Comparison of ENCODE assay signal across 27 mouse cellular contexts in the genomic region with DNA sequence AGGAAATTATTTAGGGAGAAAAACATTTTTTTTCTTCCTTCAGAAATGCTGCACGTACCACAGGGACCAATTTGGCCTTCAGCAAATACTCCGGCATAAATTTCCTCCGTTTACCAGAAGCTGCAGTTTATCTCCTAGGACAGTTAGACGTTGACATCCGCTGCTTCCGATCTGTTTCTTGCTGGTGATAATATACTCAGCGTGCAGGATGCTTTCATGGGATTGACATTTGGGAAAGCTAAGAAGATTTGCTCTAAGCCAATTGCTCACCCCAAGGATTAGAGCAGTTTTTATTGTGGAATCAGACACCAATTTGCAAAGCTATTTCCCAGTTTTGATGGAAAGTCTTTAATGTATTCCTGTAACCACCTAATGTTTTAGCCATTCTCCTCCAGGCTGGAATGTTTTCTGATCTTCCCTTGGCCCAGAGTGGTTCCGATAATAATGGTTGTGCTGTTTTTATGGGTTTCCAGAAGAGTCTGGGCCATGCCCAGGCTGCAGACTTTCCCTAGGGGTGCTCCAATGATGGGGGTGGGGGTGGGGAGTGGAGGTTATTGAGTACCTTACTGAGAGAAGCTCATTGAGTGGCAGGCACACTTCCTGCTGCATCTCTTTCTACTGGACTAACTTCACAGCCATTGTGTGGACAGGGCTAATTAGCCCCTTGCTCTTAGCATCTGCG. TPM values are rescaled to one million over a fixed set of nuclear protein-coding genes. Genes with fewer than 3 reads are reported as not detected.
DNase-seq lines count a peak whose midpoint lies in the region; ATAC-seq and TF ChIP-seq lines count a peak whose summit lies in the region.
"Had no signal": no experiment of that assay in that cellular context is flagged by ENCODE, and none has a peak within 500 bp of the region (broad histone marks: within the 10 kb centered on the region; RNA-seq: fewer than 3 reads in every experiment).

No protein-coding gene starts in this region.

- no peak overlapping the region for H3K4me3 ChIP-seq in forebrain, postnatal 0 days (ENCODE audit: low read depth, low read length)
- H3K4me3 ChIP-seq in forebrain, embryonic 16.5 days (replicated peaks; ENCODE audit: low read length), result no peak overlapping the region
- H3K4me3 ChIP-seq in neural tube, embryonic 13.5 days, result no peak overlapping the region
- H3K4me3 ChIP-seq in neural tube, embryonic 15.5 days (replicated peaks), result no peak overlapping the region
- H3K4me3 ChIP-seq in midbrain, embryonic 14.5 days (replicated peaks; ENCODE audit: low read depth, low read length), result no peak overlapping the region
- H3K4me3 ChIP-seq: forebrain, embryonic 15.5 days; heart, embryonic 13.5 days; limb, embryonic 13.5 days had no signal

- H3K9me3 ChIP-seq in forebrain, postnatal 0 days (ENCODE audit: low read length), result no peaks in the 10 kb centered on the region
- no peaks in the 10 kb centered on the region for H3K9me3 ChIP-seq in forebrain, embryonic 16.5 days (ENCODE audit: control insufficient read depth, low read length)
- H3K9me3 ChIP-seq in neural tube, embryonic 13.5 days, result no peaks in the 10 kb centered on the region
- no peaks in the 10 kb centered on the region for H3K9me3 ChIP-seq in neural tube, embryonic 15.5 days (replicated peaks)
- no peaks in the 10 kb centered on the region for H3K9me3 ChIP-seq in midbrain, embryonic 14.5 days (ENCODE audit: control insufficient read depth, low read length)
- H3K9me3 ChIP-seq: forebrain, embryonic 15.5 days; heart, embryonic 13.5 days; limb, embryonic 13.5 days had no signal

- H3K27ac ChIP-seq in forebrain, postnatal 0 days (ENCODE audit: low read depth, low read length), result no peak overlapping the region
- H3K27ac ChIP-seq in forebrain, embryonic 16.5 days (ENCODE audit: low read length), result no peak overlapping the region
- H3K27ac ChIP-seq in neural tube, embryonic 13.5 days (replicated peaks), result peak overlapping the region; percentile 28; the same call in 1 of the 2 replicates
- no peak overlapping the region for H3K27ac ChIP-seq in neural tube, embryonic 15.5 days (replicated peaks)
- H3K27ac ChIP-seq in midbrain, embryonic 14.5 days (replicated peaks; ENCODE audit: low read depth, low read length), result peak overlapping the region; percentile 52
- H3K27ac ChIP-seq: forebrain, embryonic 15.5 days; limb, embryonic 13.5 days; stomach, postnatal 0 days had no signal

- no peak for TF ChIP-seq POLR2A in brain, embryonic 14.5 days (IDR thresholded peaks at IDR 0.05; ENCODE audit: borderline replicate concordance, extremely low read depth, insufficient read depth, insufficient read length, poor library complexity, severe bottlenecking)

- 43% methylated on average over 9 of the region's 9 CpGs for WGBS in forebrain, postnatal 0 days
- 49% methylated on average over 9 of the region's 9 CpGs for WGBS in forebrain, embryonic 16.5 days
- WGBS in neural tube, embryonic 13.5 days, result 46% methylated on average over 9 of the region's 9 CpGs
- WGBS in neural tube, embryonic 15.5 days, result 38% methylated on average over 9 of the region's 9 CpGs
- WGBS in midbrain, embryonic 14.5 days, result 26% methylated on average over 9 of the region's 9 CpGs

- no peak overlapping the region for H3K9ac ChIP-seq in forebrain, postnatal 0 days
- no peak overlapping the region for H3K9ac ChIP-seq in forebrain, embryonic 16.5 days (replicated peaks; ENCODE audit: low read depth, low read length)
- no peak overlapping the region for H3K9ac ChIP-seq in neural tube, embryonic 13.5 days
- H3K9ac ChIP-seq in neural tube, embryonic 15.5 days (replicated peaks), result no peak overlapping the region
- H3K9ac ChIP-seq in midbrain, embryonic 14.5 days (replicated peaks; ENCODE audit: low read length), result no peak overlapping the region
- H3K9ac ChIP-seq: forebrain, embryonic 15.5 days; heart, embryonic 13.5 days; limb, embryonic 13.5 days; liver, postnatal 0 days had no signal

- H3K4me1 ChIP-seq in forebrain, postnatal 0 days (ENCODE audit: insufficient read depth), result peaks cover 5% of the 10 kb centered on the region; the same call in 1 of the 2 replicates
- peaks cover 3% of the 10 kb centered on the region; the same call in 1 of the 2 replicates for H3K4me1 ChIP-seq in forebrain, embryonic 16.5 days (replicated peaks; ENCODE audit: control insufficient read depth, insufficient read depth, low read length)
- H3K4me1 ChIP-seq in neural tube, embryonic 13.5 days (replicated peaks), result peaks cover 9% of the 10 kb centered on the region; the same call in 1 of the 2 replicates
- H3K4me1 ChIP-seq in neural tube, embryonic 15.5 days, result peaks cover 8% of the 10 kb centered on the region
- H3K4me1 ChIP-seq in midbrain, embryonic 14.5 days (ENCODE audit: control insufficient read depth, insufficient read depth, low read length), result peaks cover 15% of the 10 kb centered on the region
- H3K4me1 ChIP-seq: forebrain, embryonic 15.5 days had no signal

- no peaks in the 10 kb centered on the region for H3K27me3 ChIP-seq in forebrain, postnatal 0 days (ENCODE audit: insufficient read depth, low read length)
- H3K27me3 ChIP-seq in forebrain, embryonic 16.5 days (replicated peaks; ENCODE audit: control insufficient read depth, insufficient read depth, low read length), result no peaks in the 10 kb centered on the region
- H3K27me3 ChIP-seq in neural tube, embryonic 13.5 days, result no peaks in the 10 kb centered on the region
- H3K27me3 ChIP-seq in neural tube, embryonic 15.5 days (replicated peaks), result no peaks in the 10 kb centered on the region
- H3K27me3 ChIP-seq in midbrain, embryonic 14.5 days (ENCODE audit: control insufficient read depth, insufficient read depth, low read length), result no peaks in the 10 kb centered on the region
- H3K27me3 ChIP-seq: forebrain, embryonic 15.5 days; heart, embryonic 13.5 days; limb, embryonic 13.5 days; Patski had no signal

- H3K36me3 ChIP-seq in forebrain, postnatal 0 days (ENCODE audit: insufficient read depth), result no peaks in the 10 kb centered on the region
- H3K36me3 ChIP-seq in forebrain, embryonic 16.5 days (ENCODE audit: control insufficient read depth, insufficient read depth), result no peaks in the 10 kb centered on the region
- no peaks in the 10 kb centered on the region for H3K36me3 ChIP-seq in neural tube, embryonic 13.5 days
- H3K36me3 ChIP-seq in neural tube, embryonic 15.5 days, result no peaks in the 10 kb centered on the region
- H3K36me3 ChIP-seq in midbrain, embryonic 14.5 days (ENCODE audit: control insufficient read depth, insufficient read depth, low read length), result no peaks in the 10 kb centered on the region
- H3K36me3 ChIP-seq: forebrain, embryonic 15.5 days; heart, embryonic 13.5 days; limb, embryonic 13.5 days had no signal

- peak; percentile 29 for DNase-seq in forebrain, postnatal 0 days
- peak; percentile 73 for DNase-seq in brain, embryonic 14.5 days (ENCODE audit: low read depth)
- peak; percentile 67 for DNase-seq in midbrain, embryonic 14.5 days
- no peak for DNase-seq in spleen, adult 12 weeks (ENCODE audit: low spot score)
- DNase-seq: adrenal gland, postnatal 10 days; cerebellum, adult 11-12 months; cerebellum, postnatal 14 days; heart, postnatal 10 days; kidney, adult 8-10 months; kidney, postnatal 10 days; liver, postnatal 0 days; lung, postnatal 36 days; right cerebral cortex, postnatal 25 days; thymus, adult 18-20 months; thymus, postnatal 25 days had no signal

- no peak for ATAC-seq in forebrain, postnatal 0 days
- no peak for ATAC-seq in forebrain, embryonic 16.5 days
- ATAC-seq in neural tube, embryonic 13.5 days (ENCODE audit: low read depth), result peak; percentile 27; the same call in 1 of the 2 replicates
- ATAC-seq in neural tube, embryonic 15.5 days (ENCODE audit: low FRiP score), result no peak
- ATAC-seq in midbrain, embryonic 14.5 days (ENCODE audit: low FRiP score, low TSS enrichment), result peak; percentile 14; the same call in 1 of the 2 replicates
- ATAC-seq in CD4-positive, CD25-positive, alpha-beta regulatory T cell, adult 4 months, result no peak
- ATAC-seq: forebrain, embryonic 15.5 days; hindbrain, embryonic 16.5 days; intestine, embryonic 16.5 days; liver, postnatal 0 days; Patski had no signal

- H3K4me2 ChIP-seq in forebrain, postnatal 0 days (ENCODE audit: low read depth), result no peak overlapping the region
- no peak overlapping the region for H3K4me2 ChIP-seq in forebrain, embryonic 16.5 days (ENCODE audit: low read length)
- H3K4me2 ChIP-seq in neural tube, embryonic 13.5 days, result no peak overlapping the region
- H3K4me2 ChIP-seq in neural tube, embryonic 15.5 days, result no peak overlapping the region
- H3K4me2 ChIP-seq in midbrain, embryonic 14.5 days (ENCODE audit: low read length), result no peak overlapping the region
- H3K4me2 ChIP-seq: forebrain, embryonic 15.5 days; heart, embryonic 13.5 days; limb, embryonic 13.5 days; liver, embryonic 11.5 days had no signal

- TF ChIP-seq CTCF in forebrain, postnatal 0 days (IDR thresholded peaks at IDR 0.05; ENCODE audit: low read depth), result no peak
- TF ChIP-seq CTCF in brain, embryonic 14.5 days (IDR thresholded peaks at IDR 0.05; ENCODE audit: borderline replicate concordance, extremely low read depth, insufficient read depth, insufficient read length), result no peak

RNA-seq across cellular contexts. Expression of a gene that starts 52.1 kb away (rescaled TPM):
- 33.9 and 49.3 TPM in 2 replicates for total RNA-seq in forebrain, postnatal 0 days (2014; rRNA removed)
- 79.1 and 117 TPM in 2 replicates for polyA plus RNA-seq in forebrain, postnatal 0 days (2015; fragmentation: Nextera tagmentation; extraction: Ambion mirVana)
- 49.6 and 68.2 TPM in 2 replicates for polyA plus RNA-seq in forebrain, embryonic 16.5 days (2015; fragmentation: Nextera tagmentation; extraction: Ambion mirVana)
- 68.9 and 85.0 TPM in 2 replicates for polyA plus RNA-seq in neural tube, embryonic 13.5 days (2015; fragmentation: Nextera tagmentation; extraction: Ambion mirVana)
- polyA plus RNA-seq in neural tube, embryonic 15.5 days (2015; fragmentation: Nextera tagmentation; extraction: Ambion mirVana), result 60.2 and 69.7 TPM in 2 replicates
- 41.7 and 67.5 TPM in 2 replicates for polyA plus RNA-seq in brain, embryonic 14.5 days (2012; rRNA removed)
- polyA plus RNA-seq in midbrain, embryonic 14.5 days (2014; fragmentation: Nextera tagmentation; extraction: Ambion mirVana), result 68.6 and 76.9 TPM in 2 replicates
- 10 to 100 TPM; 49.1 to 64.4 TPM for polyA plus RNA-seq in CD4-positive, CD25-positive, alpha-beta regulatory T cell, adult 4 months (2017; shearing (Covaris generic))

Comparison
In these comparisons a context has a peak if more than half of its experiments do, and no peak if none do; other contexts are left out.
1. ATAC-seq: peak in neural tube, embryonic 13.5 days (single experiment) and midbrain, embryonic 14.5 days (single experiment); none in forebrain, postnatal 0 days (single experiment), forebrain, embryonic 16.5 days (single experiment), neural tube, embryonic 15.5 days (single experiment) and CD4-positive, CD25-positive, alpha-beta regulatory T cell, adult 4 months (single experiment).
2. H3K27ac ChIP-seq: peak in neural tube, embryonic 13.5 days (single experiment) and midbrain, embryonic 14.5 days (single experiment); none in forebrain, postnatal 0 days (single experiment), forebrain, embryonic 16.5 days (single experiment) and neural tube, embryonic 15.5 days (single experiment).